Mouse (Mus musculus): ENCODE data around the gene Plk5.

GRCm38 (mm10) chr10:80343425-80343895, 12.8 kb upstream of the Plk5 start:
- TF ChIP-seq CTCF (conservative IDR thresholded peaks at IDR 0.05; ENCODE audit: insufficient read depth, insufficient read length, low read depth, low read length) (no peak), POLR2A (IDR thresholded peaks at IDR 0.05; ENCODE audit: low read depth, low read length) (no peak)
